Mouse (Mus musculus) kidney, postnatal 36 days (tissue): ENCODE results near the gene Uaca.
A peak's percentile ranks its signal among the peaks of the same experiment; 100 is the strongest.

Experiments
- DNase-seq, 2 experiments: peaks; one replicate each; pipeline ENCODE4 v3.0.0; 2021 to 2022; ENCODE audit warnings: mixed read lengths in 2 of 2

The Uaca gene

DNA sequence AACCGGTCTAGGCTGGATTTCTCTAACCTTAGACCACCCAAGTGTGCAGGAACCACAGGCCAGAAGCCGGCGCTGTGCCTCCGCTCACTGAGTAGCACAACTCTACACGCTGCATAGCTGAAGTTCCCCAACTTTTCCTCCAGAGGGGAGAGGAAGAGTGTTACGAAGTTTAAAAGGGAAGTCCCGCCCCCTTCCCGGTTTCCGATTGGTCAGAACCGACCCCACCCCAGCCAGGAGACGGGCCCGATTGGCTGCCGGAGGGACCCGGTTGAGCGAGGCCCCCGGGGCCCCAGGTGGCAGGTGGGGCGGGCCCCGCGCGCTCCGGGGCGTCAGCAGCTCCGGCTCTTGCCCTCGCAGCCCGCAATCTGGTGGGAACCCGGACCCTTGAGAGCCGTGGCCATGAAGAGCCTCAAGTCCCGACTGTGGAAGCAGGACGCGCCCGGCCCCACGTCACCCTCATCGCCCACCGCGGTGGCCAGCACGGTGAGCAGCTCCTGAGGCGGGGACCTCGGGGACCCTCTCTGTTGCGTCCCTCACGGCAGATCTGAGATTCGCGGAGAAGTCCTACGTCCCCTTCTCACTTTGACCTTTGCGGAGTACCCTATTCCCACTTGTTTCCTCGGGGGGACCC is at the start of gene Uaca:
TSS of gene Uaca (plus strand) at position 333 of the 631 bp plus-strand sequence.
- peak; percentile 97 to 98 for DNase-seq

DNA sequence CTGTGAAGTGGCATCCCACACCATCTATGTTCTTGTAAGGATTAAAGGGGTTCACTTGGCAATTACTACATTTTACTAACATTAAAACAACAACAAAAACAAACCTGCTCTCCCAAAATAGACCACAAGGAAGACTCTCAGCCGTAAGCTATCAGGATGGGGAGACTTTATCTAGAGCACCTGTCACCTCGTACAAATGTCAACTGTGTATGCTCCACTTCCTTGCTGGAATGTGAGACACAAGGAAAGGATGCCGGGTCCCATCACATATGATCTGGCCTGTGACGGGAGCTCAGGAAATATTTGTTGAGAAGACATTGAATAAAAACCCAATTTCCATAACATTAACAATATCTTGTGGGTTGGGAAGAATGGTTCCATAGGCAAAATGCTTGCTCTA is 49.4 kb upstream of the Uaca start:
- no peak for DNase-seq

- no peak for DNase-seq
Measured at GRCm38 (mm10) chr9:60746561-60746960, 47.8 kb upstream of the Uaca start.

- DNase-seq = no peak
Measured at GRCm38 (mm10) chr9:60747672-60748071, 46.7 kb upstream of the Uaca start.

- no peak for DNase-seq
Measured at GRCm38 (mm10) chr9:60748191-60748590, 46.2 kb upstream of the Uaca start.

- peak in 1 of 2 experiments; percentile 27 for DNase-seq
Measured at GRCm38 (mm10) chr9:60749105-60749504, 45.2 kb upstream of the Uaca start.

DNA sequence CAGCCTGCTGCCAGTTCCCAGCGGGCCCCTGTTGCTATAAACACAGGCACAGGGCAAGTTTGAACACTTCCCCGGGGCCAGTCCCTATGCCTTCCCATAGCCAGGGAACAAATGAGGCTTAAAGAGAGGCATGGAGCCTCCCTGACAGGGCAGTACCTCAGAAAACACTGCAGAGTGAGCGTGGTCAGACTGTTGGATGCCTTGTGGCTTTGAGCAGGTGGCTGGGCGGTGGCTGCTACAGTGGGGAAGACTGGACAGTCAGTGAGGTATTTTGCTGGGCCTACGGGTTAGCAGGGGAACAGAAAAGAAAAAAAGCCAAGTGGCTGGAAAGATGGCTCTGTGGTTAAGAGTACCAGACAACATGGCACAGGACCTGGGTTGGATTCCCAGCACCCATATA is 43.2 kb upstream of the Uaca start:
- no peak for DNase-seq

DNA sequence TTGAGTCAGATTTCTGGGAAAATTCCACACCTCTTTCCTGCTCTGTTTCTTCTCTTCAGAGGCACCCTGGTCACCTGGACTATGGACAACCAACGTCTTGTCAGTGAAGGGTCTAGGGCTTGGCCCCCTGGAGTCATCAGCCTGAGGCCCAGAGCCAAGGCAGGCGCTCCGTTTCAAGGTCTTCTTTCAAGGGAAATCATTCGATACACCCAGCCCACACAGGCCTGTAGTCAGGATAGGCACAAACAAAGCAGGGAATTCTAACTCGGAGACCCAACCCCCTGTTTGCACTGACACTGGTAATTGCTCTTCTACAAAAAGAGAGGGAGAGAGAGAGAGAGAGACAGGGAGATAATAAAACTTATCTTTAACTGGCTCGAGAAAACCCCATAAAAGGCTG is 42.4 kb upstream of the Uaca start:
- no peak for DNase-seq

DNA sequence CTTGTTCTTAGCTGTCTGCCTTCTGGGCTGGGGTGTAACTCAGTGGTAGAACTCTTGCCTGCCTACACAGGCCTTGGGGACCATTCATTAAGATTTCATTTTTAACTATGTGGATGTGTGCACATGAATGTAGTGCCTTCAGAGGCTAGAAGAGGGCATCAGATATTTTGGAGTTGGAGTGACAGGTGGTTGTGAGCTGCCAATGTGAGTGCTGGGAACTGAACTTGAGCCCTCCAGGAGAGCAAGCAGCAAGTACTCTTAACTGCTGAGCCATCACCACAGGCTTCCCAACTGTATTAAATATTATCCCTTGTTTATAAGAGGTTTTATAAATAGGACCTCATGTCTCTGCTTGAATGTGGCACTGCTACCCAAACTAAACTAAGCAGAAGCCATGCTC is 41.7 kb upstream of the Uaca start:
- no peak for DNase-seq

DNA sequence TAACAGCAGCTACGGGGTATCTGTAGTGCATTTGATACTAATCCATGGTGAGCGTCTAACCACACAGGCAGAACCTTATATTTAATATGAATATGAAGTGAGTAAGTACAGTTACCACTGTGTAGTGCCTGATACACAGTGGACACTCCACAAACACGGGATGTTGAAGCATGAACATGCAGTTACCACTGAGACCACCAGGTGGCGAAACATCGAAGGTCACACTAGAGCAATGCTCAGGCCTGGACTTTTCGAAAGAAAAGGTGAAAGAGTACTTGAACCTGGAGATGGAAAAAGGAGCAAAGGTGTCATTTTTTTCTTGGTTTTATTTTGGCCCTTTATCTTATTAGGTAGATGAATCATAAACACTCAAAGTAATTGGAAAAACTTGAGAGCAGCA is 38.1 kb upstream of the Uaca start:
- DNase-seq = peak; percentile 73 to 89

DNA sequence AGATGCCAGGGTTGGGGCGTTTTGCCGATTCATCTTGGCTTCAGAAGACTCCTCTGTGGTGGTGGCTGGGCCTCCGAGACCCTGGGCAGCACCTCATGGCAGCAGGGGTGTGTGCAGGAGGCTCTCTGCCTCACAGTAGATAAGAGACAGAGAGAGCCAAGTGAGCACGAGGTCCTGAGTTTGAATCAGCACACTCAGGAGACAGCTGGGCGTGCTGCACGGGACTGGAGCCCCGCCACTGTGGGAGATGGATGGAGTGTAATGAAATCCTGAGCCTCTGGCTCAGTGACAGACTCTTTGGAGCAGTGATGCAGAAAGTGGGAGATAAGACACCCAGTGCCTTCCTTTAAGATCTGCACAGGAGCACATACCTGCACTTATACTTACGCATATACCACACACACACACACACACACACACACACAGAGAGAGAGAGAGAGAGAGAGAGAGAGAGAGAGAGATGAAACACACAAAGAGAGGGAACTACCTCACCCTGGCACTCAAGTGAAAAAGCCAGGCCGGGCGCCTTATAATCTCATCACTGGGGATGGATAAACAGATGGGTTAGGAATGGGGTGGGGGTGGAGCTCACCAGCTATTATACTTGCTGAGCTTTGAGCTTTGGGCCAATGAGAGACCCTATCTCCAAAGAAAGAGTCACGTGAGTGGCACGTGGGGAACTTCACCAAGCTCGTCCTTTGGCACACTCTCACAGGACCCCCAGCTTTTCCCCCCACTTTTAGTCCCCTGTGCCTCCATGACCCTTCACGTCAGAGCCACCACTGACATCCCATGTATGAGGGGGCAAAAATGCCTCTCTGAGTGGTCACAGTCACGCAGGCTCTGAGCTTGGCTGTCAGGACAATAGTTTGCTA is 37.2 kb upstream of the Uaca start:
- no peak for DNase-seq

DNA sequence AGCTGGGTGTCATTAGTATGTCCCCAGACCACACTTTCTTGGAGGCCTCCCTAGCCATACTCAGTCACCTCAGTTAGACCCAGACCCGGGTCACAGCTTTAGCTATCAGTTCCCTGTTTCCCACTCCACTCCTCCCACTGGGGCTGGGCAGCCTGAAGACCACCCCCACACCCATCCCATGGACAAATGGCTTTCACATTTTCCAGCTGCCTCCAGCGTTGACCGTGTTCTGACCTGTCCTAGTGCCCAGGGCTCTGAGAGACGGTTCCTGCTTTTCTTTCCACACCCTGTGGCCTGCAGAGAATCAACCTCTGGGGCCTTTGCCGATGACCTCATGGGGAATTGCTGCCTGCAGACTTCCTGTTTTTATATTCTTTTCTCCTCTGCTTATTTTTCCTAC is 36.5 kb upstream of the Uaca start:
- DNase-seq = peak; percentile 28 to 32

DNA sequence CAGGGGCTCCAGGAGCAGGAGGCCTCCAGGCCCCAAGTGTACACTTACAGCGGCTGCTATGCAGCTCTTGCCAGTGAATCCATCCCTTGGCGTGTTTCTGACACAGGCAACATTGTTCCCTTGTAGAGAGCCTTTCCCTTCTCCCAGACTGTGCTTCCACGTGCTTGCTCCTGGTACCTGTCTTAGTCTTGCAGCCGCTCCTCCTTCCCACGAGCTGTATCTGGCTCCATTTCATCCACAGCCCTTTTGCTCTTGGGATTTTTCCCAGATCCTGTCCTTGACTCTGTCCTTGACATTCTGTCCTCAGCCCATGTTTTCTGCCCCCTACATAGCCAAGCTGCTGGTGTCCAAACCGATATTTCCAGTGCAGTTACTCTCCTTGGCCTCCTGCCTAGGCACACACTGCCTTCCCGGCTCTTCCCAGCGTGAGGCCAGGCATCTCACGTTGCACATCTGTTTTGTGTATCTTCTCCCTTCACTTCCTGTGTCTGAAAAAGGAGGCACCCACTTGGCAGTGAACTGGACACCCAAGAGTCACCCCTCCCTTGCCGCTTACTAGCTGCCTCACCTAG is 34.8 kb upstream of the Uaca start:
- peak; percentile 9 to 11 for DNase-seq

- no peak for DNase-seq
Measured at GRCm38 (mm10) chr9:60765181-60765580, 29.2 kb upstream of the Uaca start.

DNA sequence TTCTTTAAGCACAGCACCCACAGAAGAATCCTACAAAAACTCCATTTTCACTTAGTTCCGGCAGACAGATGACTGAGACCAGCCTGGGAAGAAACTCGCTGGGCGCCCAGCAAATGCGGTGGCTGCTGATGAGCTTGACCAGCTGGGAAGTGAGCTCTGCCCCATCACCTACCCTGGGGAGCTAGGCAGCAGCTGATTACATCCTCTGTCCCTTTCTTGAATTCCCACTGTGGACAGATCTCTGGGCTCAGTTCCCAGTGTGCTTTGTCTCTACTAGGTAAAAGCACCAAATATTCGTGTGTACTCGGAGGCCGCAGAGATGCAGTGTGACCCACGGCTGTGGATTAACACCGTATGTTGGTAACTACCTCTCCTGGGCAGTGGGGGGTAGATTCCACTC is 25.9 kb upstream of the Uaca start:
- no peak for DNase-seq

DNA sequence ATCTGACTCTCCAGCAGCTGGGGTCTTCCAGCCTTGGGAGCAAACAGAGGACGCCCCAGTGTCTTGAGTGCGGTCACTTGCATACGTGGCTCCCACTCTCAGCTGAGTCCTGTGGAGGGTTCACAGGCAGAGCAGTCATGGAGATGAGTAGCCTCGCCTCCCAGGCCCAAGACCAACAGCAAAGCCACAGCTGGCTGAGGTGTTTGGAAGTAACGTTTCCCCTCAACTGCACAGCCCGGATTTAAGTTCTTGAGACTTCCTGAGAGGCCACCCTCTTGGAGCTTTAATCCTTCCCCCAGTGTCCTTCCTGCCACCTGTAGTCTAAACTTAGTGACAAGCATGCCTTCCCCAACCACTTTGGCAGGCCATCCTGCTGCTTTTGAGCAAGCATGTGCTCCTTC is 24.6 kb upstream of the Uaca start:
- DNase-seq = no peak

- DNase-seq = no peak
Measured at GRCm38 (mm10) chr9:60773713-60774112, 20.6 kb upstream of the Uaca start.

DNA sequence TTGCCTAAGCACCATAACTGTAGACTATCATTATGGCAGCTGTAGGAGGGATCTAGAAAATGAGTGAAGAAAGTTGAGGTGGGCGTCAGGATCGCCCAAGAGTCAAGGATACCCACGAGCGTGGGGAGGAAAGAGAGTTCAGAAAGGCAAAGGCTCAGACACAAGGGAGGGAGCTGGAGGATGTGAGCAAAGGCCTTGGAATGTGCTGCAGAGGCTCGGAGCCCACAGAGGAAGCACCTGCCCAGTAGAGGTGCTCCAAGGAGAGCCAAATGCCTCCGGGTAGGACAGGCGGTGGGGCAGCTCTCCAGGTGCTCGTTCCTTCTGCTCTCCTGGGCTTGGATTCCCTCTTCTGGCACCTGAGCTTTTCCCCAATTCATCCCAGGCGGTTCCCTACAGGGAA is 17.4 kb upstream of the Uaca start:
- no peak for DNase-seq

DNA sequence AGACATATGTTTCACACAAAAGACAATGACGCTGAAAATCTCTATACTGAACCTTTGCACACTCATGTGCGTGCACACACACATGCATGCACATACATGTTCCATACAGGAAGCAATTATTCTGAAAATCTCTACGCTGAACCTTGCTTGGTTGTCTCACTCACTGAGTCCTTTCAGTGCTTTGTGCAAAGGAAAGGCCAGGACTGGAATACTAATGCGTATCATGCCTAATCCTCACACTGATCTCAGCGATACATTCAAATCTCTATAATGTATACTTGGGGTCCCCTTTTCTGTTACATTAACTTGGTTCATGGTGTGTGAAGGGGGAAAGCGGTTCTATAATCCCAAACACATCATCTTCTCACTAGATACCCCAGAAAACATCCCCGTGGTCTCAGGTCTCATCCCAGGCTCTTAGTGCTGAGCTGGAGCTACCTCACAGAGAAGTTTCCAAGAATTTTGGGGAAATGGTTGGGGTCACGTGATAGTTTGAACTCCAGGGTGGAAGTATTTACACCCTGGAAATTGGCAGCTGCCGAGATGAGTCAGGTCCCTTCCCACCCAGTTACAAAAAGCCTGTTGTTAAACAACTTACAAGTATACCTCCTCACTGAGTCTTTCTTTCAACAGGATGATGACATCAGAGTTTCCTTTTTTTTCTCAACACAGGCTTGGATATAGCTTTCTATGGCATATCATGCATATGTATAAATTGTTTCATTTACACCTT is 12.1 kb upstream of the Uaca start:
- no peak for DNase-seq

DNA sequence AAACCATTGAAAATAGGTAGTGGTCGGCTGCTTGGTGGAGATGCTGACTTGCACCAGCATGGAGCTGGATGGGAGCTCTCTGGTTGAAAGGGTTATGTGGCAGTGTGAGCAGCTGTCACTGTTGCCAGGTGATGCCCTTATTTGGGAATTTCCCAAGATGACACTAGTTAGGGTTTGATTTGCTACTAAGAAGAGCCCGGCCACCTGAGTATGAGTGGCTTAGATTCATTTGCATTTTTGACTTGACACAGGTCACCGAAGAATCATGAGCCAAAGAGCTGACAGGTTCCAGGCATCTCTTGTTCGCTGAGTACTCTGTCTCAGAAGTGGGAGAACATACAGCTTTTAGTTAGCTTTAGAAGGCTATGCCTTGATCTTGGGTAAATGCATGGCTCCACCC is 9.3 kb upstream of the Uaca start:
- DNase-seq = no peak

DNA sequence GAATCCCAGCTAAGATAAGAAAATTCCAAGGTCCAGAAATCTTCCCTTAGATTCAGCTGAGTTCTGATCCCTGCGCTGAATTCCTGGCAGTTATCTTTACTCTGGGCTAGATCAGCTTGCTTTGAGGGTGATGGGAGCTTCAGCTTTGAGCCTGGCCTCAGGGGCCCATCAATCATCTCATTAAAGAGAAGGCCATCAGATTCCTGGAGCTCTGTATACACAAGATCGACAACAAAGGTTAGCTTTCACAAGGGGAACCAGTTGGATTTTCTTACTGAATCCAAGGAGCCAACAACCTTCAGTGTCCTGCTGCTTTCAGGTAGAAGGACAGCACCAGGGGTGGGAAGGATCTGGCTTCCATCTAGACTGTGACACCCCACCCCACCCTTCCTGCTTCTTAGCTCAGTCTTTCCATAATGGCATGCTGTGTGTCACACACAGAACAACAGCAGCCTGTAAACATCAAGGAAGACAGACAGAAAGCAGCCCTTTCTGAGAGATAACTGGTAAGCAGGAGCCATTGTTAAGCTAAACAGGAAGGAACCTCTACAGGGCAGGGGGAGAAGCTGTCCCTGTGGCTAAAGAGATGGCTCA is 6.7 kb upstream of the Uaca start:
- no peak for DNase-seq

- DNase-seq = no peak
Measured at GRCm38 (mm10) chr9:60790282-60790681, 4.1 kb upstream of the Uaca start.

DNA sequence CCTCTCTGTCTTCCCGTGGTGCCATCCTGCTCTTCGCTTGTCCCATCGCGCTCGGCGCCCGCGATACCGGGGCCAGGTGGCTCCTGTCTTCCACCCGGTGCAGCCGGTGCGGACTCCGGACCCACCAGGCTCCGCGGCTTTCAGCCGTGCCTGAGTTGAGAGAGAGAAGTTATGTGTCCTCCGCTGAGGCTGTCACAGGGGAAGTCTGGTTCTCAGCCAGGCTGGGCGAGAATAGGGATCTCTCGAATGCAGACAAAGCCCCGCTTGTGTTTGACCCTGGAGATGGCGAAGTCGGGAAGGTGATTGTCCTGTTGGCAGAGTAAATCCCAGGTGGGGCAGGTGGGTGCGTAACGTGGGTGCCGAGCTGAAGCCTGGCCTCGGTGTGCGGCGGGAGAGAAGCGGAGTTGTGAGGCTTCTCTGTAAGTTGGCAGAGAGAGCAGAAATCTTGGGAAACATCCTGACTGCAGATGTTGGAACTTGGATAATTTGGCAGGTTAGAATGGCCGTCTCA is 554 bp downstream of the Uaca start:
- DNase-seq = peak; percentile 42 to 77
